ENCODE assay signal across 8 mouse cellular contexts in the genomic region with DNA sequence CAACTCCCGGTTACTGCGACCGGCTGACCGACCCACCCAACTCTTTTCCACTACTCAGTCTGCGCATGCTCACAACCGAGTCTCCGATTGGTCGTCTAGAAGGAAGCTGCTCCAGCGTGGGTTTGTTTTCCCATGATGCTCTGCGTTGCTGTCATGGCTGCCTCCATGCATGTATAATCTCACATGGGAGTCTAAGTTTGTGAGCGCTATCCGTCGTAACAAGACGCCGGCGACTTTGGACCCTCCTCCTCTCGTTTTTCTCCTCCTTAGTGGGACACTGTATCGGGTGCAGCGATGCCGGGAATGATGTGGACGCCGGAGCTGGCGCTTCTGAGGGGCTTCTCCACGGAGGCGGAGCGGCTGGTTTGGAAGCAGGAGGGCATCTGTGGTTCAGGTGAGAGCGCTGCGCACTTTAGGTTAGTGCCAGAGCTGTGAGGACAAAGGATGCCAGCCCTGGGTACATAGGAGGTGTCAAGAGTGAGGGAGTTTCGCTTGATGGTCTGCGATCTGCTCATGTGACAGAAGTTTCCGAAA. TPM values are rescaled to one million over a fixed set of nuclear protein-coding genes. Genes with fewer than 3 reads are reported as not detected.
A peak's percentile ranks its signal among the peaks of the same experiment; 100 is the strongest.
DNase-seq lines count a peak whose midpoint lies in the region; ATAC-seq and TF ChIP-seq lines count a peak whose summit lies in the region.

Ttc27 (plus strand) TSS at position 115 of the 534 bp plus-strand sequence.

- under 1% methylated on average over 31 of the region's 31 CpGs for WGBS in heart, embryonic 12.5 days
- WGBS in kidney, postnatal 0 days, result 1% methylated on average over 31 of the region's 31 CpGs
- under 1% methylated on average over 31 of the region's 31 CpGs for WGBS in liver, embryonic 11.5 days
- under 1% methylated on average over 31 of the region's 31 CpGs for WGBS in stomach, embryonic 14.5 days

- H3K9ac ChIP-seq in heart, embryonic 12.5 days, result peak within 1 kb of the TSS; percentile 82
- peak within 1 kb of the TSS; percentile 79 for H3K9ac ChIP-seq in kidney, postnatal 0 days (ENCODE audit: low read depth, low read length)
- peak within 1 kb of the TSS; percentile 65 for H3K9ac ChIP-seq in liver, embryonic 11.5 days (ENCODE audit: low read depth, low read length)
- peak within 1 kb of the TSS; percentile 49 for H3K9ac ChIP-seq in stomach, embryonic 14.5 days (replicated peaks; ENCODE audit: low read depth, low read length)

- H3K4me1 ChIP-seq in heart, embryonic 12.5 days (replicated peaks), result 0 out of 2 replicates have a peak, but pooled peaks cover 5% of the 10 kb centered on the region
- H3K4me1 ChIP-seq in kidney, postnatal 0 days (replicated peaks; ENCODE audit: insufficient read depth, low read length), result peaks cover 4% of the 10 kb centered on the region; the same call in 1 of the 2 replicates
- no peaks in the 10 kb centered on the region for H3K4me1 ChIP-seq in liver, embryonic 11.5 days (replicated peaks; ENCODE audit: control insufficient read depth, insufficient read depth, low read length)
- H3K4me1 ChIP-seq in stomach, embryonic 14.5 days (ENCODE audit: control insufficient read depth, insufficient read depth, low read length), result 0 out of 2 replicates have a peak, but pooled peaks cover 4% of the 10 kb centered on the region

- ATAC-seq in erythroid progenitor cell, adult 5-6 weeks (replicated peaks; ENCODE audit: low FRiP score, poor library complexity, severe bottlenecking), result peak; percentile 97
- ATAC-seq in heart, embryonic 12.5 days (ENCODE audit: insufficient number of reproducible peaks, low FRiP score), result peak; percentile 89
- ATAC-seq in kidney, postnatal 0 days (replicated peaks; ENCODE audit: low FRiP score, low read depth), result peak; percentile 87
- peak; percentile 90 for ATAC-seq in liver, embryonic 11.5 days (replicated peaks; ENCODE audit: low FRiP score)
- ATAC-seq in stomach, embryonic 14.5 days (ENCODE audit: insufficient number of reproducible peaks, insufficient read depth, low FRiP score, low read depth), result peak; percentile 92

- H3K36me3 ChIP-seq in heart, embryonic 12.5 days, result peaks cover 20% of the 10 kb centered on the region
- H3K36me3 ChIP-seq in kidney, postnatal 0 days (ENCODE audit: insufficient read depth, low read length), result peaks cover 6% of the 10 kb centered on the region; the same call in 1 of the 2 replicates
- no peaks in the 10 kb centered on the region for H3K36me3 ChIP-seq in liver, embryonic 11.5 days (ENCODE audit: control insufficient read depth, insufficient read depth, low read length)
- H3K36me3 ChIP-seq in stomach, embryonic 14.5 days (ENCODE audit: control insufficient read depth, insufficient read depth, low read length), result no peaks in the 10 kb centered on the region

- peak within 1 kb of the TSS; percentile 14; the same call in 1 of the 2 replicates for H3K27ac ChIP-seq in heart, embryonic 12.5 days (ENCODE audit: poor library complexity, severe bottlenecking)
- H3K27ac ChIP-seq in kidney, postnatal 0 days, result peak within 1 kb of the TSS; percentile 63
- no peak within 1 kb of the TSS; the same call in 1 of the 2 replicates for H3K27ac ChIP-seq in liver, embryonic 11.5 days (ENCODE audit: low read depth, low read length)
- peak within 1 kb of the TSS; percentile 48; the same call in 1 of the 2 replicates for H3K27ac ChIP-seq in stomach, embryonic 14.5 days (ENCODE audit: low read length)

- no peak for TF ChIP-seq CTCF in kidney, postnatal 0 days (IDR thresholded peaks at IDR 0.05; ENCODE audit: low read depth)

- DNase-seq in CD4-positive helper T cell, adult 2 months (ENCODE audit: low read depth, low spot score), result peak; percentile 95
- peak; percentile 94 for DNase-seq in brain, embryonic 18.5 days (ENCODE audit: low read depth, low spot score)
- peak; percentile 98 for DNase-seq in kidney, postnatal 0 days (ENCODE audit: low spot score)
- DNase-seq in liver, embryonic 11.5 days (ENCODE audit: low spot score), result peak; percentile 88
- DNase-seq in naive thymus-derived CD4-positive, alpha-beta T cell, adult 2 months (ENCODE audit: low read depth), result peak; percentile 98

- no peaks in the 10 kb centered on the region for H3K9me3 ChIP-seq in heart, embryonic 12.5 days (replicated peaks)
- no peaks in the 10 kb centered on the region for H3K9me3 ChIP-seq in kidney, postnatal 0 days (replicated peaks; ENCODE audit: low read length)
- H3K9me3 ChIP-seq in liver, embryonic 11.5 days (ENCODE audit: control insufficient read depth, low read length), result no peaks in the 10 kb centered on the region
- H3K9me3 ChIP-seq in stomach, embryonic 14.5 days (ENCODE audit: control insufficient read depth, low read depth, low read length), result no peaks in the 10 kb centered on the region

- peaks cover 8% of the 10 kb centered on the region; the same call in 1 of the 2 replicates for H3K27me3 ChIP-seq in heart, embryonic 12.5 days (replicated peaks)
- no peaks in the 10 kb centered on the region for H3K27me3 ChIP-seq in kidney, postnatal 0 days (ENCODE audit: insufficient read depth, low read length)
- no peaks in the 10 kb centered on the region for H3K27me3 ChIP-seq in liver, embryonic 11.5 days (replicated peaks; ENCODE audit: control insufficient read depth, insufficient read depth, low read length)
- H3K27me3 ChIP-seq in stomach, embryonic 14.5 days (ENCODE audit: control insufficient read depth, insufficient read depth, low read length), result no peaks in the 10 kb centered on the region

- peak within 1 kb of the TSS; percentile 71 for H3K4me3 ChIP-seq in heart, embryonic 12.5 days
- peak within 1 kb of the TSS; percentile 78 for H3K4me3 ChIP-seq in kidney, postnatal 0 days (replicated peaks; ENCODE audit: low read depth, low read length)
- peak within 1 kb of the TSS; percentile 69 for H3K4me3 ChIP-seq in liver, embryonic 11.5 days (ENCODE audit: low read depth, low read length)
- peak within 1 kb of the TSS; percentile 71 for H3K4me3 ChIP-seq in stomach, embryonic 14.5 days (ENCODE audit: low read depth, low read length)

- H3K4me2 ChIP-seq in heart, embryonic 12.5 days, result peak within 1 kb of the TSS; percentile 73
- peak within 1 kb of the TSS; percentile 93 for H3K4me2 ChIP-seq in kidney, postnatal 0 days (ENCODE audit: low read length)
- H3K4me2 ChIP-seq in liver, embryonic 11.5 days, result peak within 1 kb of the TSS; percentile 90
- peak within 1 kb of the TSS; percentile 68 for H3K4me2 ChIP-seq in stomach, embryonic 14.5 days (replicated peaks; ENCODE audit: low read depth, low read length)

RNA-seq across cellular contexts. Expression of gene Ttc27, which starts in this region (rescaled TPM):
- total RNA-seq in erythroid progenitor cell, adult 5-6 weeks (2015; ENCODE audit: low replicate concordance), result 1.7 and 7.6 TPM in 2 replicates
- total RNA-seq in erythroid progenitor cell, adult 5-6 weeks (2017; ENCODE audit: low replicate concordance), result 1.5 and 5.1 TPM in 2 replicates
- 14.4 and 18.9 TPM in 2 replicates for polyA plus RNA-seq in heart, embryonic 12.5 days (2016; fragmentation: Nextera tagmentation; extraction: Ambion mirVana)
- 20.9 and 21.3 TPM in 2 replicates for polyA plus RNA-seq in kidney, postnatal 0 days (2015; fragmentation: Nextera tagmentation; extraction: Ambion mirVana)
- polyA plus RNA-seq in liver, embryonic 11.5 days (2014; fragmentation: Nextera tagmentation; extraction: Ambion mirVana), result 37.6 and 40.4 TPM in 2 replicates
- polyA plus RNA-seq in stomach, embryonic 14.5 days (2014; fragmentation: Nextera tagmentation; extraction: Ambion mirVana), result 28.0 and 28.6 TPM in 2 replicates
